20 mouse cellular contexts compared by ENCODE assay signal in the genomic region with DNA sequence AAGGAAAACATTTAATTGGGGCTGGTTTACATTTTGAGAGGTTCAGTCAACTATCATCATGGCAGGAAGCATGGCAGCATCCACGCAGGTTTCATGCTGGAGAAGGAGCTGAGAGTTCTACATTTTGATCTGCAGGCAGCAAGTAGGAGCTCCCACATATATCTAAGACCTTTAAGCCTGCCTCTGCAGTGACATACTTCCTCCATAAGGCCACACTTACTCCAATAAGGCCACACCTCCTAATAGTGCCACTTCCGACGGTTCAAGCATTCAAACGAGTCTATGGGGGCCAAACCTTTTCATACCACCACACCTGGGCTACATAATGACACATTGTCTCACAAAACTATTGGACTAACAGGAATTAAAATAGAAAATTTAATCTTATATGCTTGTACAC. TPM values are rescaled to one million over a fixed set of nuclear protein-coding genes. Genes with fewer than 3 reads are reported as not detected.
DNase-seq lines count a peak whose midpoint lies in the region; ATAC-seq and TF ChIP-seq lines count a peak whose summit lies in the region.
"Had no signal": no experiment of that assay in that cellular context is flagged by ENCODE, and none has a peak within 500 bp of the region (broad histone marks: within the 10 kb centered on the region; RNA-seq: fewer than 3 reads in every experiment).

No protein-coding gene starts in this region.

- intact Hi-C loops in left cerebral cortex, postnatal 36 days (cut with DNase I): no loop called here

- no peaks in the 10 kb centered on the region for H3K79me2 ChIP-seq in CH12.LX (replicated peaks; ENCODE audit: control insufficient read depth, extremely low read depth, insufficient read depth, poor library complexity, severe bottlenecking)

- no peak overlapping the region for H3K27ac ChIP-seq in intestine, embryonic 16.5 days (ENCODE audit: low read length)
- no peak overlapping the region for H3K27ac ChIP-seq in intestine, embryonic 15.5 days
- no peak overlapping the region for H3K27ac ChIP-seq in CH12.LX (ENCODE audit: insufficient read depth, low read depth)
- no peak overlapping the region for H3K27ac ChIP-seq in kidney, embryonic 16.5 days (ENCODE audit: low read length)
- H3K27ac ChIP-seq: forebrain, embryonic 10.5 days; forebrain, embryonic 13.5 days; hindbrain, embryonic 14.5 days had no signal

- in situ Hi-C loops in CH12.LX (cut with MboI; ENCODE audit: low pct_ligation_motif_present, low pct_unique_long_range_greater_than_20kb, low sequenced_read_pairs): no loop called here

- no peak overlapping the region for H3K4me3 ChIP-seq in intestine, embryonic 16.5 days (ENCODE audit: low read length)
- no peak overlapping the region for H3K4me3 ChIP-seq in intestine, embryonic 15.5 days (replicated peaks)
- no peak overlapping the region for H3K4me3 ChIP-seq in CH12.LX (replicated peaks in 1 of 3; ENCODE audit: low read depth in 2 of 3, low read length in 2 of 3, poor library complexity in 1 of 3)
- no peak overlapping the region for H3K4me3 ChIP-seq in kidney, embryonic 16.5 days (ENCODE audit: low read length)
- H3K4me3 ChIP-seq: forebrain, embryonic 10.5 days; forebrain, embryonic 13.5 days had no signal

- TF ChIP-seq POLR2A in CH12.LX (IDR thresholded peaks at IDR 0.05; ENCODE audit: low read depth, low read length): no peak

- H3K27me3 ChIP-seq in intestine, embryonic 16.5 days (replicated peaks; ENCODE audit: control insufficient read depth, insufficient read depth, low read length): no peaks in the 10 kb centered on the region
- H3K27me3 ChIP-seq in intestine, embryonic 15.5 days (replicated peaks): no peaks in the 10 kb centered on the region
- H3K27me3 ChIP-seq in CH12.LX (replicated peaks): no peaks in the 10 kb centered on the region
- no peaks in the 10 kb centered on the region for H3K27me3 ChIP-seq in kidney, embryonic 16.5 days (ENCODE audit: insufficient read depth, low read length)
- H3K27me3 ChIP-seq: forebrain, embryonic 13.5 days had no signal

- no peaks in the 10 kb centered on the region for H3K36me3 ChIP-seq in intestine, embryonic 16.5 days (ENCODE audit: control insufficient read depth, insufficient read depth, low read length)
- H3K36me3 ChIP-seq in intestine, embryonic 15.5 days: no peaks in the 10 kb centered on the region
- H3K36me3 ChIP-seq in CH12.LX (replicated peaks in 1 of 2; ENCODE audit: control insufficient read depth in 1 of 2, insufficient read depth in 1 of 2, low read length in 1 of 2): peaks cover 0 to 30% of the 10 kb centered on the region in 2 experiments
- peaks cover 16% of the 10 kb centered on the region; the same call in 1 of the 2 replicates for H3K36me3 ChIP-seq in kidney, embryonic 16.5 days (ENCODE audit: insufficient read depth, low read length)

- peak; percentile 45; the same call in 1 of the 2 replicates for ATAC-seq in intestine, embryonic 16.5 days
- no peak for ATAC-seq in intestine, embryonic 15.5 days
- peak; percentile 40 for ATAC-seq in activated CD4-positive, CD25-positive, alpha-beta regulatory T cell, adult 4 months
- no peak for ATAC-seq in kidney, embryonic 16.5 days (ENCODE audit: low FRiP score, low TSS enrichment)
- ATAC-seq: forebrain, embryonic 13.5 days had no signal

- TF ChIP-seq RAD21 in CH12.LX (IDR thresholded peaks at IDR 0.05; ENCODE audit: low read depth, low read length): no peak

- no peaks in the 10 kb centered on the region for H3K9me3 ChIP-seq in intestine, embryonic 16.5 days (ENCODE audit: control insufficient read depth, low read length)
- H3K9me3 ChIP-seq in intestine, embryonic 15.5 days: no peaks in the 10 kb centered on the region
- H3K9me3 ChIP-seq in CH12.LX (replicated peaks; ENCODE audit: low read length): no peaks in the 10 kb centered on the region
- no peaks in the 10 kb centered on the region for H3K9me3 ChIP-seq in kidney, embryonic 16.5 days (ENCODE audit: low read length)
- H3K9me3 ChIP-seq: forebrain, embryonic 10.5 days; forebrain, embryonic 13.5 days had no signal

- TF ChIP-seq CTCF in CH12.LX (conservative IDR thresholded peaks at IDR 0.05 in 1 of 2, IDR thresholded peaks at IDR 0.05 in 1 of 2; ENCODE audit: low read depth in 2 of 2, low read length in 2 of 2): no peak

- DNase-seq in CH12.LX (ENCODE audit: extremely low read depth): no peak
- no peak for DNase-seq in right cerebral cortex, postnatal 4 days
- DNase-seq in left cerebral cortex, postnatal 36 days (ENCODE audit: low spot score in 2 of 2): no peak
- DNase-seq: adrenal gland, adult 2 months; adrenal gland, postnatal 14 days; cerebellum, adult 11 months; cerebellum, adult 2 months; cerebellum, postnatal 10 days; gastrocnemius, postnatal 10 days; gastrocnemius, postnatal 36 days; kidney, adult 11 months; kidney, adult 8-10 months had no signal

- no peak for TF ChIP-seq EP300 in CH12.LX (IDR thresholded peaks at IDR 0.05; ENCODE audit: low read length)

- dilution Hi-C loops in CH12.LX (cut with MboI; ENCODE audit: extremely low pct_ligation_motif_present, extremely low pct_unique_long_range_greater_than_20kb, low sequenced_read_pairs): no loop called here

- H3K4me1 ChIP-seq in intestine, embryonic 16.5 days (ENCODE audit: control insufficient read depth, insufficient read depth, low read length): no peaks in the 10 kb centered on the region
- no peaks in the 10 kb centered on the region for H3K4me1 ChIP-seq in intestine, embryonic 15.5 days (replicated peaks)
- peaks cover 7 to 23% of the 10 kb centered on the region in 2 experiments for H3K4me1 ChIP-seq in CH12.LX (ENCODE audit: control insufficient read depth in 1 of 2, insufficient read depth in 2 of 2)
- 0 out of 2 replicates have a peak, but pooled peaks cover 2% of the 10 kb centered on the region for H3K4me1 ChIP-seq in kidney, embryonic 16.5 days (ENCODE audit: insufficient read depth, low read length)
- H3K4me1 ChIP-seq: forebrain, embryonic 10.5 days; forebrain, embryonic 13.5 days had no signal

- H3K9ac ChIP-seq in intestine, embryonic 16.5 days (ENCODE audit: low read depth, low read length): no peak overlapping the region
- no peak overlapping the region for H3K9ac ChIP-seq in intestine, embryonic 15.5 days
- H3K9ac ChIP-seq in CH12.LX (ENCODE audit: insufficient read depth, low read depth): no peak overlapping the region
- no peak overlapping the region for H3K9ac ChIP-seq in kidney, embryonic 16.5 days (replicated peaks; ENCODE audit: low read length)
- H3K9ac ChIP-seq: forebrain, embryonic 13.5 days; hindbrain, embryonic 14.5 days had no signal

- H3K4me2 ChIP-seq in intestine, embryonic 16.5 days (ENCODE audit: low read depth, low read length): no peak overlapping the region
- no peak overlapping the region for H3K4me2 ChIP-seq in intestine, embryonic 15.5 days (replicated peaks)
- peak overlapping the region; percentile 8; the same call in 1 of the 2 replicates for H3K4me2 ChIP-seq in CH12.LX (ENCODE audit: insufficient read depth, low read depth, poor library complexity, severe bottlenecking)
- no peak overlapping the region for H3K4me2 ChIP-seq in kidney, embryonic 16.5 days (replicated peaks; ENCODE audit: low read depth, low read length)
- H3K4me2 ChIP-seq: forebrain, embryonic 13.5 days; heart, embryonic 11.5 days; hindbrain, embryonic 14.5 days had no signal

- 82% methylated on average over 4 of the region's 4 CpGs for WGBS in intestine, embryonic 16.5 days
- WGBS in intestine, embryonic 15.5 days: 87% methylated on average over 4 of the region's 4 CpGs
- 87% methylated on average over 4 of the region's 4 CpGs for WGBS in kidney, embryonic 16.5 days

TF ChIP-seq in CH12.LX, 34 proteins besides CTCF, POLR2A, EP300 and RAD21 (continues in another document):
- TF ChIP-seq MAZ (IDR thresholded peaks at IDR 0.05; ENCODE audit: low read depth, low read length): no peak
- TF ChIP-seq MEF2A (IDR thresholded peaks at IDR 0.05; ENCODE audit: borderline replicate concordance, low read depth, low read length): no peak
- TF ChIP-seq SMC3 (IDR thresholded peaks at IDR 0.05; ENCODE audit: low read depth, low read length): no peak
- TF ChIP-seq BHLHE40 (IDR thresholded peaks at IDR 0.05; ENCODE audit: low read depth, low read length): no peak
- no peak for TF ChIP-seq CHD2 (IDR thresholded peaks at IDR 0.05; ENCODE audit: low read length)
- TF ChIP-seq MXI1 (IDR thresholded peaks at IDR 0.05; ENCODE audit: low read depth, low read length): no peak
- no peak for TF ChIP-seq UBTF (IDR thresholded peaks at IDR 0.05; ENCODE audit: low read depth, low read length)
- no peak for TF ChIP-seq POLR2AphosphoS2 (IDR thresholded peaks at IDR 0.05; ENCODE audit: low read depth, low read length)
- TF ChIP-seq NRF1 (IDR thresholded peaks at IDR 0.05; ENCODE audit: low read depth, low read length): no peak
- TF ChIP-seq MAX (IDR thresholded peaks at IDR 0.05; ENCODE audit: low read length): no peak
- TF ChIP-seq CHD1 (IDR thresholded peaks at IDR 0.05; ENCODE audit: low read depth, low read length): no peak
- no peak for TF ChIP-seq USF2 (conservative IDR thresholded peaks at IDR 0.05; ENCODE audit: low read depth, low read length)
- TF ChIP-seq USF1 (IDR thresholded peaks at IDR 0.05; ENCODE audit: low read depth, low read length): no peak
- no peak for TF ChIP-seq ZNF384 (IDR thresholded peaks at IDR 0.05; ENCODE audit: low read depth, low read length)
- no peak for TF ChIP-seq GABPA (IDR thresholded peaks at IDR 0.05; ENCODE audit: insufficient replicate concordance, low read depth, low read length)

RNA-seq across cellular contexts. Expression of gene Kbtbd2, which starts 31.9 kb away (rescaled TPM):
- polyA plus RNA-seq in intestine, embryonic 16.5 days (2015; fragmentation: Nextera tagmentation; extraction: Ambion mirVana): 17.1 and 19.3 TPM in 2 replicates
- polyA plus RNA-seq in intestine, embryonic 15.5 days (2015; fragmentation: Nextera tagmentation; extraction: Ambion mirVana): 20.9 and 23.5 TPM in 2 replicates
- total RNA-seq in CH12.LX (2012; rRNA removed): 11.0 and 13.3 TPM in 2 replicates
- 29.5 and 34.2 TPM in 2 replicates for total RNA-seq in CH12.LX (2014; rRNA removed)
- 8.4 and 9.3 TPM in 2 replicates for polyA plus RNA-seq in CH12.LX (2012; ENCODE audit: insufficient read length, low read depth)
- 10 to 100 TPM; 17.0 to 20.3 TPM for polyA plus RNA-seq in activated CD4-positive, CD25-positive, alpha-beta regulatory T cell, adult 4 months (2017; shearing (Covaris generic))
- 24.8 and 31.4 TPM in 2 replicates for polyA plus RNA-seq in kidney, embryonic 16.5 days (2015; fragmentation: Nextera tagmentation; extraction: Ambion mirVana)
- 10 to 100 TPM; 54.7 to 58.6 TPM for total RNA-seq in left cerebral cortex, postnatal 36 days (2021)

RNA-seq across cellular contexts. Expression of gene Avl9, which starts 51.0 kb away (rescaled TPM):
- polyA plus RNA-seq in intestine, embryonic 16.5 days (2015; fragmentation: Nextera tagmentation; extraction: Ambion mirVana): 10.0 and 11.8 TPM in 2 replicates
- polyA plus RNA-seq in intestine, embryonic 15.5 days (2015; fragmentation: Nextera tagmentation; extraction: Ambion mirVana): 12.0 and 12.9 TPM in 2 replicates
- total RNA-seq in CH12.LX (2012; rRNA removed): 12.8 and 14.1 TPM in 2 replicates
- 20.4 and 23.5 TPM in 2 replicates for total RNA-seq in CH12.LX (2014; rRNA removed)
- 11.2 and 13.1 TPM in 2 replicates for polyA plus RNA-seq in CH12.LX (2012; ENCODE audit: insufficient read length, low read depth)
- polyA plus RNA-seq in activated CD4-positive, CD25-positive, alpha-beta regulatory T cell, adult 4 months (2017; shearing (Covaris generic)): 10 to 100 TPM; 10.8 to 15.2 TPM
- polyA plus RNA-seq in kidney, embryonic 16.5 days (2015; fragmentation: Nextera tagmentation; extraction: Ambion mirVana): 11.6 and 12.1 TPM in 2 replicates
- total RNA-seq in left cerebral cortex, postnatal 36 days (2021): 10 to 100 TPM; 42.1 to 48.9 TPM

Comparison
In these comparisons a context has a peak if more than half of its experiments do, and no peak if none do; other contexts are left out.
1. ATAC-seq: peak in intestine, embryonic 16.5 days (single experiment) and activated CD4-positive, CD25-positive, alpha-beta regulatory T cell, adult 4 months (single experiment); none in intestine, embryonic 15.5 days (single experiment) and kidney, embryonic 16.5 days (single experiment).